ENCODE assay signal across 1 mouse cellular context in genomic region chr11:70654923-70655570, GRCm38 (mm10).
TF ChIP-seq lines count a peak whose summit lies in the region.

No protein-coding gene starts in this region.

TF ChIP-seq in CH12.LX, 34 proteins besides CTCF, POLR2A, EP300 and RAD21 (continued from another document):
- TF ChIP-seq GABPA (IDR thresholded peaks at IDR 0.05; ENCODE audit: insufficient replicate concordance, low read depth, low read length) (0 out of 2 replicates have a peak, but pooled peaks have one; percentile 6), CHD2 (IDR thresholded peaks at IDR 0.05; ENCODE audit: low read length) (no peak; the same call in none of the 2 replicates), USF1 (IDR thresholded peaks at IDR 0.05; ENCODE audit: low read depth, low read length) (no peak; the same call in 1 of the 2 replicates), MEF2A (IDR thresholded peaks at IDR 0.05; ENCODE audit: borderline replicate concordance, low read depth, low read length) (no peak; the same call in 1 of the 2 replicates), SMC3 (IDR thresholded peaks at IDR 0.05; ENCODE audit: low read depth, low read length) (no peak), ZNF384 (IDR thresholded peaks at IDR 0.05; ENCODE audit: low read depth, low read length) (peak; percentile 5; the same call in 1 of the 2 replicates), BHLHE40 (IDR thresholded peaks at IDR 0.05; ENCODE audit: low read depth, low read length) (peak; percentile 92), CHD1 (IDR thresholded peaks at IDR 0.05; ENCODE audit: low read depth, low read length) (peak; percentile 95), MYC (IDR thresholded peaks at IDR 0.05; ENCODE audit: low read depth, low read length) (peak; percentile 86), MAFK (IDR thresholded peaks at IDR 0.05; ENCODE audit: insufficient replicate concordance, low read length) (no peak; the same call in 1 of the 2 replicates), TCF12 (IDR thresholded peaks at IDR 0.05; ENCODE audit: low read depth, low read length) (peak; percentile 87), MAX (IDR thresholded peaks at IDR 0.05; ENCODE audit: low read length) (peak; percentile 79; the same call in 1 of the 2 replicates), ZKSCAN1 (IDR thresholded peaks at IDR 0.05; ENCODE audit: borderline replicate concordance, low read depth, low read length) (no peak; the same call in 1 of the 2 replicates), ELF1 (IDR thresholded peaks at IDR 0.05; ENCODE audit: low read depth, low read length) (peak; percentile 59; the same call in 1 of the 2 replicates), UBTF (IDR thresholded peaks at IDR 0.05; ENCODE audit: low read depth, low read length) (0 out of 2 replicates have a peak, but pooled peaks have one; percentile 41), POLR2AphosphoS2 (IDR thresholded peaks at IDR 0.05; ENCODE audit: low read depth, low read length) (peak; percentile 80; the same call in 1 of the 2 replicates), TBP (conservative IDR thresholded peaks at IDR 0.05; ENCODE audit: low read depth, low read length) (peak; percentile 57), SIN3A (IDR thresholded peaks at IDR 0.05; ENCODE audit: low read length) (peak; percentile 93), RCOR1 (conservative IDR thresholded peaks at IDR 0.05; ENCODE audit: low read depth, low read length) (0 out of 2 replicates have a peak, but pooled peaks have one; percentile 78), HCFC1 (IDR thresholded peaks at IDR 0.05; ENCODE audit: low read depth, low read length) (peak; percentile 23; the same call in 1 of the 2 replicates)
